Mouse (Mus musculus): ENCODE measurements at regions not wholly inside any gene's neighbourhood (a gene's known extent, or its start where the extent isn't known, plus 50 kb on each side); places are given as distances from the start of the nearest gene placed in this dataset.

DNA sequence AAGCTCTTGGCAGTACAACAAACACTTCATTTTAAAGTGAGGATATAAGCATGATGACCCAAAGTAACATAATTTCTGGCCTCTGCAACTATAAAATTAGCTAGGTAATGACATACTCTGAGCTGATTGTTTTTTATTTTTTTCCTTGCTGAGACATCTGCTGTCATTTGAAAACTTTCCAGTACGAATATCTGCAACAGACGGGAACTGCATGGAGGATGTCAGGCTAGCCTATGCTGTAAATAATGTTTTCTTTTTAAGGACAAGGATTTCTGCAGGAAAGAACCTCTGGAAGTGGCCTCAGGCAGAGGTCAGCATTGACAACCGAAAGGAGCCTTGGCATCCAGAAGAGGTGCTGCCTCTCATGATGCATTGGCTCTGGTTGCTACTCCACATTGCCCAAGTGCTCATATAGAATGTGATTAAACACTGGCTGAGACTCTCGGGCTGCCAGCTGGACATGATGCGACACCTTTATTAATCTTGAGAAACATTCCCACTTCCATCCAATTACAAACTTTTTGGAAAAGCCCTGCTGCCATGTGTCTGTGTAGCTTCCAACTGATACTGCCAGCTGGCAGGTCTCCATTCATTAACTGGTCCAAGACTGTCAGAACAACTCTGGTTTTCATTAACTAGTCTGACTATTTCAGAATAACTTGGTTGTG lies 837.9 kb downstream of the Ryr2 start:
- DNase-seq: peak; percentile 32

DNA sequence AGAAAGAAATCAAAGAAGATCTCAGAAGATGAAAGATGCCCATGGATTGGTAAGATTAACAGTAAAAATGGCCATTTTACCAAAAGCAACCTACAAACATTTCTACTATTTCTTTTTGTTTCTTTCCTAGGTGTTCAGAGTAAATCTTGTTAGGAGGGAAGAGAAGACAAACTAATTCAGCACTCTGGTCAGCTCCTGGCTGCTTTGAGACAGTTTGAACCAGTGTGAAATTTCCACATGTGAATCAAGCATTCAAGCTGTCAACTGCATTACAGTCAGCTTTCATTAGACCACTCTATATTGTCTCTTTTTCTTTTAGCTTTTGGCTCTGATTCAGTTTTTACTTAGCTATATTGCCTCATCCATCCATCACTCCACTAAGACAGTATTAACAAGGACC lies 859.2 kb downstream of the Ryr2 start:
- DNase-seq: no peak

DNA sequence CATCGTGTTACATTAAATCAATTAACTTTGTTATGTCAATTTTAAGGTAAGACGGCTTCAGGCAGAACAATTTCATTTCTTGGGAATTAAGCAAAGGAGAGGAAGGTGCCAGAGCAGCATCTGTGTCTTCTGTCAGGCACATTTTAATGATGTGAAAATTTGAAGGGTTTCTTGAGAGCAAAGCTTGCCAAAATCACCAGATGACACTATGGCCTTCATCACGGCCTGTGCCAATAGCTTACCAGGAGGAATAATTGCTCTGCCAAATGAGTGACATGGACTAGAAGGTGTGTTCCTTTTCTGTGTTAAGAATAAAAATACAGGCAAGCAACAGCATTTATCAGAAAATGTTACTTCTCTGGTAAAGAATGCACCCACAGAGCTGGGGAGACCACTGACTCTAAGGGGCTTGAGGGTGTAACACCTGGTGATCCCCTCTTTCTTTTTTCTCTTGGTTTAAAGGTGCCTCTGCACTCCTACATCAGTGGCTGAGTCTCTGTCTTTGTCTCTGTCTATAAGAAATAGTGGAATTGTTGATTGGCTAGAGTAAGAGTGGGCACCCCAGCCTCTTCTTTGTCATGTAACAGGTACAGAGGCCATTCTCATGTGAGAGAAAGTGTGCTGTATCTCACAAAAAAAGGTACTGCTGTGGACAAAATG lies 856.2 kb upstream of the Chrm3 start:
- DNase-seq: no peak

DNA sequence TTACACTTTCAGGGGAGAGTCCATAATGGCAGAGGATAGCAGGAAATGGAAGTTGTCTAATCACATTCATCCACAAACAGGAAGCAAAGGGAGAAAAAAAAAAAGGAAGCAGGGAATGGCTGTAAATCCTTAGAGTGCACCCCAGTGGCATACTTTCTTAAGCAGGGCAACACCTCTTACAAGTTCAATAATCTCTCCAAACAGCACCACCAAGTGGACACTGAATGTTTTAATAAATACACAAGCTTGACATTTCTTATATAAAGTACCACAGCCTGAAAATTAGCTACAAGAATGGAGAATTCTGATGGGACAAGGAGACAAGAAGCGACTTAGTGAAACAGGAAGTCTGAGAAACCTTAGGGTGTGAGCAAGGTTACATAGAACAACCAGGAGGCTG lies 849.5 kb upstream of the Chrm3 start:
- DNase-seq: no peak

DNA sequence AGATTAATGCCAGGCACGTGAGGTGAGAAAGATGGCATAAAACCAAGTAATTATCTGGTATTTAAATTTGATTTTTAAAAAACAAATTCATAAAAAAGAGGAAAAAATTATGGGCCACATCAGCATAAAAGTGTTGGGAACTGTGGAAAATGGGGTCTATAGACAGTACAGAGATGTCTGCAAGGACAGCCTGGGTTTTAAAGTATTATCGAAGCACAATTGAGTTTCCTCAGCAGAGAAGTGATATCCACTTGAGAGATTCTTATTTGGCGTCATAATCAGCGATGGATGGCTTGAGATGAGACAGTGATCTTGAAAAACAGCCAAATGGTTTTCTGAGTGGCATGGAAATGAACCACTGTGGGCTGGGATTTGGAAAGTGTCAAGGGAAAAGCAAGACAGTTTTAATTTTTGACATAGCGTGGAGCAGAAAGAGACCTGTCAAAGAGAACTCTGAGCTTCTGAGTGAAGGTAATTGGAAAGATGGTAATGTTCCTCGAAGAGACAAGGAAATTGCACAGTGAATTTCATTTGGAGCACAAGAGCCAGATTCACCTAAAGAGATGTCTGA lies 844.7 kb upstream of the Chrm3 start:
- no peak for DNase-seq

DNA sequence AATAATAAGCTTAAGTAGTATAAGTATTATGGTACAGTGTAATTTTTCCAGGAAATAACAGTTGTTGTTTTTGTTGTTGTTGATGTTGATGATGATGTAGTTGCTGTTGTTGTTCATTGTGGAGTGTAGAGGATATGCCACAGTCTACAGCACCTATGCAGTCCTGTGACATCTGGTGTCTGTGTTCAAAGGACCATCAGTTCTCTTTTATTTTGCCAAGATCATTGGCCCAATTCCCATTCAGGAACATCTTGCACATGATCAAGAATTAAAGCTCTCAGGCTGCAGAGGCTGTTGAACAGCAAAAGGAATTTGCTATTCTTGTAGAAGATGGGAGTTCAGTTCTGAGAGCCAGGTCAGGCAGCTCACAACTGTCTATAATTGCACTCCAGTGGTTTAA lies 841.3 kb upstream of the Chrm3 start:
- DNase-seq: no peak

DNA sequence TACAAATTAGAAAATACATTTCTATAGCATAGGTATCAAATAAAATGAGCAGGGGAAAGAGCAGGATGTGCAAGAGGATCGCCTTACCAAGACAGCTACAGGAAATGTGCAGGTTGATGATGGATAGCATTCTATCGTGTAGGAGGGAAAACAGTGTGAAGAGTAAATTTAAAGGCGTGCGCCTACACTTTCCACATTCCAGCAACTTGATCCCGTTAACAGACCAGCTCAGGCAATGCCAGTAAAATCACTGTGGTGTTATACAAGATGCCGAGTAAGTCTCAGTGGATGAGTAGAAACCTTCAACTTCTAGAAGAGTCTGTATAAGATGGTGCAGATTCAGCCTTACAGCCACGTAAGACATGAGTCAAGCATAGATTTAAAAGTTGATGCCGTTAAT lies 831.8 kb upstream of the Chrm3 start:
- no peak for DNase-seq

DNA sequence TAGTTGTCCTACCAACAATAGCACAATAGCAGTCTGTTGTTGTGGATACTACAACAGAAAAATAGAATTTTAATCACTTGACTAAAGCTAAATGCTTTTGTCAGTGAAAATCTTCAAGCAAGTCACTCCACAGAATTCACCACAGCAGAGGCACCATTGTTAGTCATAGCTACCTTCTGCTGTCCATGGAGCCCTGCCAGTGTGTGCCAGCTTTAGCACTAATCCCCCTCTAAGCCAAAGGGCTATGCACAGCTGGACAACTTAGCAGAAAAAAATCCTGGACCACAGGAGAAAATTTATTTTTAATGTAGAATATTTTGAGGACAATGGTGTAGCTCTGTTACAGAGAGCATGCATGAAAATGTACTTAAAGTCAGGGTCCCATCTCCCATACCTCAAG lies 820.5 kb upstream of the Chrm3 start:
- no peak for DNase-seq

DNA sequence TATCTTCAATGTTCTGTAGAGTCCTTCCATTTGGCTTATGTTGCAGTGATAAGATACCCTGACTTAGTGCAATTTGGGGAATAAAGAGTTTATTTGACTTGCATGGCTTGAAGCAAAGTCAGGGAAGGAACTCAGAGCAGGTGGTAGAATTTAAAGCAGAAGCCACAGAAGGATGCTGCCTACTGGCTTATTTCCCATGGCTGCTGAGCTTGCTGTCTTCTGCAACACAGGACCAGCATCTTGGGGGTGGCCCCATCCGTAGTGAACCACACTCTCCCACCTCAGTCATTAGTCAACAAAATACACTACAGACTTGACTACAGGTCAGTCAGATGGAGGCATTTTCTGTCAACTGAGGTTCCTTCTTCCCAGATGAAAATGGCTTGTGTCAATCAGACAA lies 819.7 kb upstream of the Chrm3 start:
- DNase-seq: no peak

DNA sequence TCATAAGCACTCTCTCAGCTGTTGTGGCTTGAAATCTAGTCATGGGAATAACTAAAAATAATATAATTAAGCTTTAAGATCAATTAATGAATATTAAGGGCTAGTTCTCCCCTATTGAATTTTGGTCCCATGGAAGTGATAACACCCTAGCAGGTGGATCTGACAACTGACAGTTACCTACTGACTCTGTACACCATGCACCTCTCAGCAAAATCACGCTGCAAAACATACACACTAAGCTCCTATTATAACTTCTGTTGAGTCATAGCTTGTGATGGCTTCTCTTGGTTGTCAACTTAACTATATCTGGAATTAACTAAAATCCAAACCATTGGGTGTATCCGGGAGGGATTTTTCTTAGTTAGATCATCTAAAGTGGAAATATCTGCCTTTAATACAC lies 817.9 kb upstream of the Chrm3 start:
- no peak for DNase-seq

DNA sequence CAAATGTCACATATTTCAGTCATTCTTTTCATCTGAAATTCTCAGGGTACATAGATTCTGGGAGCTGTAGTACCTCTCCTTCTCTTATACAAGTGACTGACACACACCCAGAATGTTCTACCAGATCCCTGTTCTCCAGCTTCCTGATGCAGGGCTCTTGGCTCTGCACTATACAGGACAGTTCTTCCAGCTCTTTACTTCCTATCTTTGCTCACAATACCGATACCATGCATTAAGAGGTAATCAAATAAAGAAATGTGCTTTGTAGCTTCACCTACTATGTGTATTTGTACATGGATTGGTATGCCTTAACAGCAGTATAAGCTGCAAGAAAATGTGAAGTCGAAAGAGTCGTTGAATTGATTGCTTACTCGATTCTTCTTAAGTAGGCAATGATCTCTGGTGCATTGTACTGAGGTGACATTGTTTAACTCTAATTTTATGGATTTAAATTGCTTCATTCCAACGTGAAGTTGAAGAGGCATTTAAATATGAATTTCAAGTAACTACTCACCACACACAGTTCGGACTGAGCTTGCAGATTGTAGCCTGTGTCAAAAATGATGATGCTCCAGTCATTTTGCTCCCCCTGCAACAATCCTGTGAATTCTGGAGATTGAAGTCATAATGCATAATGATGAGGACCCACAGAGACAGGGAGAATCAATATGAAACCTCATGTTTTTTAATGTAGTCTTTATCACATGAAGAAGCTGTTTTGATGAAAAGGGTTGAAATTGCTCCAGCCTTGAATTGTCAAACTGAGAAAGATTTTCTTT lies 817.2 kb upstream of the Chrm3 start:
- no peak for DNase-seq

DNA sequence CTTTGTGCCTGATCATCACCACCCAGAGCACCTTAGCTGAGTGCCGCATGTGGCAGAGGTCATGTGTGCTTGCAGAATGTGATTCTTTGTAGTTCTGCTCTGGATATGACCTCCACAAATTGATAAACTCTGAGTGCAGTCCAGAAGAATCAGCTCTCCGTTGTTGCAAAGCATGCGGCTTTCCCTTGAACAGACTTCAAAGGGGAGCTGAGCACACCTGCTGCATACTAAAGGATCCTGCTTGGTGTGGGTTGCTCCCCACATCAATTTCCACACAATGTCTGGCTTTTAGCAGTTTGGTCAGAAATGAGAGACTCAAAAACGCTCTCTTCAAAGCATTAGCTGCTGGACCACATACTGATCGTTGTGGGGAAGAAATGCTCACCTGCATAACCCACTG lies 806.5 kb upstream of the Chrm3 start:
- DNase-seq: no peak

DNA sequence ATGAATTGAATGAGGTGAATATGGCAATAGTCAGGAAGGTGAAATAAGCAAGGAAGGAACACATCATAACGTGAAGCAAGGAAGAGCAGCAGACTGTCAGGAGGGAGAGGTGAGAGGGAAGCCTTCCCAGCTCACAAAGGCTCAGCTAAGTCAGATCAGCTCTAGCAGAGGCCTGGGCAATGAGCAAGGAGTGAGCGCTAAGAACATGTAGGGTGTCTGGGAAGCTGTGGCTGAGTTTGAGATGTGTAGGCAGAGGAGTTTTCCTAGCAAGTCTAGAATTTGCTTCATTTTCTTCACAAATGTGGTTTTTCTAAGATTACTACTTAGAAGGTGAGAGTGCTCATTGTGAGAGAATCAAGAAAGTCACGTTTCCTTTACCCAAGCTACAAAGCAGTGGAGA lies 803.5 kb upstream of the Chrm3 start:
- DNase-seq: no peak

DNA sequence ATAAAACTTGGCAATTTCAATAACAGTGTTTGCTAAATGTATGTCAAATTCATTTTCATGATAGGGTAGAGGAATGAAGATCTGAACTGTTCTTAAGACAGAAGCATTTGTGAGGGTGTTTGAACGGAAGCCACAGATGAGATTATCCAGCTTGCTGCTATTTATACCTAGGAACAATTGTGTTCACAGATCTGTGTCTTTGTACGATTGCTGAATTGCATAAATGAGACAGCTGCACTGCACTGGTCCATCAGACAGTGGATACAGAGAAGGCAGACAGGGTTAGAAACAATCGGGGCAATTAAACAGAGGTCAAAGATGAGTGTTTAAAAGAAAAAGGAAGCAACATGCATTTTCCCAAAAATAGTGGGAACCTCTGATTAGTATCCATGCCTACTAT lies 786.6 kb upstream of the Chrm3 start:
- DNase-seq: peak; percentile 5

DNA sequence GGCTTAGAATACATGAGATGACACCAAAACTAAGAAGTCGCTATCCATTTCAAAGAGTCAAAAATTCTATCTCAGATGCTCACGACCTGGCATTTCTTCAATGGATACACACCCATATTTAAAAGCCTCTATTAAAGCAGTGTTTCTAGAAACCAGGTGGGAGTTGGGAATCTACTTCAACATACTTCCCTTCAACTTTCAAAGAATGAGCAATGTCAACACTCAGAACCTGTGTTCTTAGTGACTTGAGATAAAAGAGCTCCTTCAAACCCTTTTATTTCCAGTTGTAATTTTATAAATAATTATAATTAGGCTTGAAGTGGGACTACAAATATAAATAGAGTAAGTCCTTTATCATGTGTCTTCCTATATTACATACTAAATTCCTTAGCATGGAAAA lies 747.0 kb upstream of the Chrm3 start:
- no peak for DNase-seq

DNA sequence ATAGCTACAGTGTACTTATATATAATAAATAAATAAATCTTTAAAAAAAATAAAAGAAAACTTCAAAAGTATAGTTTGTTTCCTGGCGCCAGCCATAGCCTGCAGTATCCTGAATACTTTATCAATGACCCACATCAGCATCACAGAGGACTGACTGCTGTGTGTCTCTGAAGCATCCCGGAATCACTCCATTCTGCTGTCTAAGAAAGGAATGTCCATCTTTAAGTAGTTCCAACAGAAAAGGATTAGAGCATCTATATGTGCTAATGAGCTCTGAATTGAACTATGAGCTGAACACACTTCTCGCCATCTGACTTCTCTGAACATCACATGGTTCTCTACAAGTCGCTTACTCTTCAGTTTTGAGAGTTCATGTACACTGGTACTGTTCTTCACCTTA lies 745.8 kb upstream of the Chrm3 start:
- no peak for DNase-seq

DNA sequence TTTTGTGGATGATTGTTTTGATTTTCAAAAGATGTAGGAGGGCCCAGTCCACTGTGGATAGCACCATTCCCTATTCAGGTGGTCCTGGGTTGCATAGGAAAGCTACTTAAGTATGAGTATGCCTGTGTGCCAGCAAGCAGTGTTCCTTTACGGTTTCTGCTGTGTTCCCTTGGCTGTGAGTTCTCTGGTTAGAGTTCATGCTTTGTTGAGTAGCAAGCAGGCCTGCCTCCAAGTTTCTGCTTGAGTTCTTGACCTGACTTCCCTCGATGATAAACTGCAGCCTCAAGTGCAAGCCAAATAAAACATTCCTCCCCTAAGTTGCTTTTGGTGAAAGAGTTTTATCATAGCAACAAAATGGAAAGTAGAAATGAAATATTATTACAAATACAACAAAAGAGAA lies 744.9 kb upstream of the Chrm3 start:
- DNase-seq: no peak

DNA sequence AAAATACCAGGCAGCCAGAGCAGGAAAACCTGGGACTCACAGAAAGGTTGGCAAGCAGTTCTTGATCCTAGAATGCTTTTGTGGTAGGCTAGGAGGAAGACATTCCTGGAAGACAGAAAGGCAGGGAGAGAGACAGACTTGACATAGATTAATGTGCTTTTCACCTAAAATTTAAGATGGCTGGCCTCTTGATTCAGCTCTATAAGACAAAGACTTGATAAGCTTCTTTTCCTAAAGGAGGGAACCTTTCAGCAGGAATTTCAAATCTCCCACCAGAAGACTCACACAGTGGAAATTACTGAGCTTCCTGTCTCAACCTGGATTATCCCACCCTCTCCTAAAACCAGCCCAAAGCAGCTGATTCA lies 738.9 kb upstream of the Chrm3 start:
- no peak for DNase-seq

DNA sequence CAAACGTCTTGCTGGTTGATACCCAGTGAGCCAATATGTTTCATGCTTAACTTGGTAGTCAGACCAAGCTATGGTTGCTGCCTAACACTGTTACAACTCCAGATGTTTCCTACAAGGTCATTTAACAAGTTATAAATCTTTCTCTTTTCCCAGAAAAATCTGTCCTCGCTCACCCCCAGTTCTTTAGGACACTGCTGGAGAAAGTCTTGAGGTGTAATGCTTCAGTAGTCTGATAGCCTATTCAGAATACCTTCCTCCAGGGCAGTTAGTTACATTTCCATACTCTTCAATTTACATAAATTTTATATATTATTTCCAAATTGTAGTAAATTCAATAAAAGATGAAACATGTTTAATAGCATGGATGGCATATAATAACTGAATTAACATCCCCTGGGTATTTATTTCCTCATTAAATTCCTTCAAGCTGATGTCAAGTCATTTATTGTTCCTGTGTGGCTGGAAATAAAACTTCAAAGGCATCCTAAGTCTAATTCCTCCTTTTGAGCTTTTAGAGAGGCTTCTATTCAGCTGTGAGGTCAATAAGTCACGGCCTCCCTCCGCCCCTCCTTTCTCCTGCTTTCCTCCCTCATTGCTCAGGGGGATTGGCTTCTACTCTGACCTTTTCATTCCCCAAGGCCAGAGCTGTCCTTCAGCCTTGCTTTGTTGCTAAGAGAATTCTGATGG lies 738.4 kb upstream of the Chrm3 start:
- no peak for DNase-seq

DNA sequence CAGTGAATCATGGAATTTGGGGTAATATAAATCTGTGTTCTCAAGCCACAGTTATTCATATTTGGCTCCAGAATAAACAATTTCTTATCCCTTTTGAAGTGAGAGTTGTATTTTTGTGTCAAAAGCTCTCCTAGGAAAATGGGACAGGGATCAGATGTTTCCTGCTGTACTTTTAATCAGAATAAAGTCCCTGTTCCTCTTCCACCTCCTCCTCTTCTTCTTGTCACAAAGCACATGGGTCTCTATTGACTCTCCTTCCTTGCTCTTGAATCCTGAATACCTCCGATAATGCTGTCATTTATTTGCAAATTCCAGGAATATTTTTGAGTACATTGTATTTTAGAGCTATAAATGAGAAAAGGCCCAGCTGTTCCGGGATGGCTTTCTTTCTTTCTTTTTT lies 732.3 kb upstream of the Chrm3 start:
- DNase-seq: no peak

All from right cerebral cortex, postnatal 25 days (tissue).